Mouse (Mus musculus) forebrain, embryonic 10.5 days (tissue): ENCODE results near the gene Cpeb1. TPM values are rescaled to one million over a fixed set of nuclear protein-coding genes. Genes with fewer than 3 reads are reported as not detected.

Experiments
- DNase-seq: peaks from one replicate; pipeline ENCODE4 v3.0.0-alpha.2; 2017; ENCODE audit warnings: low spot score; ENCODE audit errors: extremely low spot score
- H3K27ac ChIP-seq: fragments of 300-500 bp; sonication (generic); 2 replicates; pipeline ENCODE4 v1.5.1; 2016; ENCODE audit warnings: mild to moderate bottlenecking
- H3K27me3 ChIP-seq: fragments of 300-500 bp; sonication (generic); 2 replicates; pipeline ENCODE4 v1.6.1; 2016; ENCODE audit warnings: mild to moderate bottlenecking; ENCODE audit not compliant: poor library complexity, severe bottlenecking
- H3K36me3 ChIP-seq: fragments of 300-500 bp; sonication (generic); replicated peaks from 2 replicates; pipeline ENCODE4 v1.6.1; 2016; ENCODE audit warnings: mild to moderate bottlenecking, moderate library complexity
- H3K4me1 ChIP-seq: fragments of 300-500 bp; sonication (generic); 2 replicates; pipeline ENCODE4 v1.6.1; 2016
- H3K4me3 ChIP-seq: fragments of 300-500 bp; sonication (generic); 2 replicates; pipeline ENCODE4 v1.5.1; 2016; ENCODE audit warnings: mild to moderate bottlenecking, moderate library complexity
- H3K9me3 ChIP-seq: fragments of 300-500 bp; sonication (generic); 2 replicates; pipeline ENCODE4 v1.6.1; 2016; ENCODE audit warnings: mild to moderate bottlenecking, moderate library complexity
- WGBS: fragments of 180-500 bp; shearing (Covaris S2); methylation state at CpG from one replicate; pipeline ENCODE4 v1.1.7; 2016; 5-methylcytosine and 5-hydroxymethylcytosine counted together
- polyA plus RNA-seq: library from polyadenylated mRNA; unstranded; fragments of >200 nt; fragmentation: Nextera tagmentation; extraction: Ambion mirVana; gene quantifications from 2 replicates; pipeline ENCODE4 v1.2.1, GENCODE M21; 2016

Gene Cpeb1
- polyA plus RNA-seq, 1 experiment from 2014 or later: 0.86 TPM

DNA sequence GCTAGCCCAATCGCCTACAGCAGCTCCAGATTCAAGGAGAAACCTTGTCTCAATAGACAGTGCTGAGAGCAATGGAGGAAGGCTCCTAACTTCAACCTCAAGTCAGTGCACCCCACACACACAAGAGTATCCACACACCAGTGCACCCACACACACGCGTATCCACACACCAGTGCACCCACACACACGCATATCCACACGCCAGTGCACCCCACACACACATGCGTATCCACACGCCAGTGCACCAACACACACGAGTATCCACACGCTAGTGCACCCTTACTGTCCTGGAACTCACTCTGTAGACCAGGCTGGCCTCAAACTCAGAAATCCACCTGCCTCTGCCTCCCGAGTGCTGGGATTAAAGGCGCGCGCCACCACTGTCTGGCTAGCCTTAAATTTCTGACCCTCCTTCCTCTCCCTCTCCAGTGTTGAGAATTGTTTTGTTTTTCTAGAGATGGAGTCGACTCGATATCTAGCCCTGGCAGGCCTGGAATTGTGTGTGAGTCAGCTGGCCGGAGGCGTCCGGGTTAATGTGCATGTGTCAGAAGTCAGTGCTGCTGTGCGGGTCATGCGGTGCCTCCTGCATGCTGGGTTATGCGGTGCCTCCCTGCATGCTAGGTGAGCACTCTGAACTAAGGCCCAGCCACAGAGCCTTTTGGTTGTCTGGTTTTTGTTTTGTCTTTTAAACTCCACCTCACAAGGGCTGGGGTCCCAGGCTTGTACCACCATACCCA, 117.3 kb downstream of the Cpeb1 start:
- H3K27me3 ChIP-seq: no peaks in the 10 kb centered on the region
- H3K4me1 ChIP-seq: peaks cover 32% of the 10 kb centered on the region
- no peak for DNase-seq
- no peaks in the 10 kb centered on the region for H3K9me3 ChIP-seq
- 96% methylated on average over 21 of the region's 21 CpGs for WGBS
- H3K36me3 ChIP-seq: peaks cover 86% of the 10 kb centered on the region
- H3K27ac ChIP-seq: no peak overlapping the region
- no peak overlapping the region for H3K4me3 ChIP-seq

DNA sequence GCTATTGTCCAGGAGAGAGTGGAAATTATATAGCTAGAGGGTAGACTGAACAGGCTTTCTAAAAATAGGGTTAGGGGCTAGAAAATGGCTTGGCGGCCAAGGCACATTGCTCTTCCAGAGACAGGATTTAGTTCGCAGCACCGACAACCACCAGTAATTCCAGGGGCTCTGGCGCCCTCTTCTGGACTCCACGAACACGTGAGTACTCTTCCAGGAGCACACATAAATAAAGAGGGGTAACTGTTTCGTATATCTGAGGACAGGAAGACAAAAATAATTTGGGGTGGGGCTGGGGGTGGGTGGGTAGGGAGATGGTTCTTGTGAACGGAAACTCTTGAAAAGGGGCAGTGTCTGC, 118.9 kb downstream of the Cpeb1 start:
- peak; percentile 66 for DNase-seq
- H3K4me3 ChIP-seq: no peak overlapping the region
- no peaks in the 10 kb centered on the region for H3K27me3 ChIP-seq
- 36% methylated on average over 8 of the region's 8 CpGs for WGBS
- peaks cover 17% of the 10 kb centered on the region for H3K4me1 ChIP-seq
- peaks cover 84% of the 10 kb centered on the region for H3K36me3 ChIP-seq
- H3K9me3 ChIP-seq: no peaks in the 10 kb centered on the region
- peak overlapping the region; percentile 83 for H3K27ac ChIP-seq

DNA sequence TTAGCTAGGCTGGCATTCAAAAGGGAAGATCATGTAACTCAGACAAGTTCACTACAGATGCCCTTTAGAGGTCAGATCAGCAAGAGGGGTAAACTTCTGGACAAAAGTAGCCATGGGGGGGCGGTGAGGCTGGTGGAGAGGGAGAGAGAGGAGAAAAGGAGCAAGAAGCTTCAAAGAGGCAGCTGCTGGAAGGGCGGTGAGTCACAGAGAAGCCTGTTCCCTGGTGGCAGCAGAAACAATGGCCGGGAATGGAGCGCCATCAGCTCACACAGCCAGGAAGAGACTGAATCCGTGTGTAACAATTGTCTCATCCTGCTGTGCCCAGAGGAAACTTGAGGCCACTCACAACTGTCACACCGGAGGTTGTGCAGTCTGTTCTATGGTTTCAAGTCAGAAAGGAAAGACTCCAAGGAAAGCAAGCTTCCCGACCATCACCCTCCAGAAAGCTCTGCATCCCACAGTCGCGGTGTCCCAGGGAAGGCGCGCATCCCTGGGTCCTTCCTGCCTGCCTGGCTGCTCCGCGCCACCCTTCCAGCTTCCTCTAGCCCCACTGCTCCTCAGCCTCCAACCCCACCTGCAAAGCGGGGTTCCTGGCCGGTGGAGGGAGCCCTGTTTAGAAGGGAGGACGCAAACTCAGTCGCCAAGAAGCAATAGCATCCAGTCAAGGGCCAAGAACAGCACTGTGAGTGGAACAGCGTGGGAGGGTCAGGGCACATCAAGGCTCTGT, 119.4 kb downstream of the Cpeb1 start:
- Histone ChIP-seq H3K27me3 (no peaks in the 10 kb centered on the region), H3K4me3 (peak overlapping the region; percentile 20; the same call in 1 of the 2 replicates), H3K4me1 (peaks cover 22% of the 10 kb centered on the region), H3K36me3 (peaks cover 78% of the 10 kb centered on the region), H3K27ac (peak overlapping the region; percentile 83), H3K9me3 (no peaks in the 10 kb centered on the region)
- 59% methylated on average over 18 of the region's 18 CpGs for WGBS
- peak; percentile 46 for DNase-seq

DNA sequence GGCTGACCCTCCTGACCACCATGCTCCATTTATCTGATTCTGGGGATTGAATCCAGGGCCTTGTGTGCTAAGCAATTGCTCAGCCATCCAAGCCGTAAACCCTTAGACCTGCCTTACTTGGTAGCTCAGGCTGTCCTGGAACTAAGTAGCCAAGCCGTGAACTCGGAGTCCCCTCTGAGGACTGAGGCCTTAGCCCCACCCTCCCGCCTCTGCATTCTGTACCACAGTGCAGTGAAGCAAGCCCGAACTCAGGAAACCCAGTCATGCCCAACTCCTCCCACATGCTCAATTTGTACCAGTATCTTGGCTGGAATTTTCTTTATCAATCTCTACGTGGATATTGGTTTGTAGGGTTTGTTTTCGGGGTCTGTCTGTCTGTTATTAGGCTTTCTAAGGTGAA, 123.4 kb downstream of the Cpeb1 start:
- Histone ChIP-seq H3K9me3 (no peaks in the 10 kb centered on the region), H3K36me3 (peaks cover 47% of the 10 kb centered on the region), H3K4me3 (no peak overlapping the region), H3K27me3 (no peaks in the 10 kb centered on the region), H3K27ac (no peak overlapping the region), H3K4me1 (peaks cover 25% of the 10 kb centered on the region)
- 87% methylated on average over 7 of the region's 7 CpGs for WGBS
- DNase-seq: no peak

DNA sequence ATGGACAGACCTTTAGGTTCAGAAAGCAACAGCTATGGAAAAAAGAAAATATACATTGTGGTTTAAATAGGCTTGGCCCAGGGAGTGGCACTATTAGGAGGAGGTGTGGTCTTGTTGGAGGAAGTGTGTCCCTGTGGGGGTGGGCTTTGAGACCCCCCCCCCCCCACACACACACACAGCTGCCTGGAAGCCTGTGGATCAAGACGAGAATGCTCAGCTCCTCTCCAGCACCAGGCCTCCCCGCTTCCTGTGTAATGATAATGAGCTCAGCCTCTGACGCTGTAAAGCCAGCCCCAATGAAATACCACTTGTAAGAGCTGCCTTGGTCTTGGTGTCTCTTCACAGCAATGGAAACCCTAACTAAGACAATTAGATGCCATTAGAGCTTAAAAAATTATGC, 124.5 kb downstream of the Cpeb1 start:
- Histone ChIP-seq H3K4me3 (no peak overlapping the region), H3K27me3 (no peaks in the 10 kb centered on the region), H3K4me1 (peaks cover 17% of the 10 kb centered on the region), H3K9me3 (no peaks in the 10 kb centered on the region), H3K27ac (no peak overlapping the region), H3K36me3 (peaks cover 36% of the 10 kb centered on the region)
- DNase-seq: no peak
- WGBS: 27% methylated on average over 3 of the region's 3 CpGs

DNA sequence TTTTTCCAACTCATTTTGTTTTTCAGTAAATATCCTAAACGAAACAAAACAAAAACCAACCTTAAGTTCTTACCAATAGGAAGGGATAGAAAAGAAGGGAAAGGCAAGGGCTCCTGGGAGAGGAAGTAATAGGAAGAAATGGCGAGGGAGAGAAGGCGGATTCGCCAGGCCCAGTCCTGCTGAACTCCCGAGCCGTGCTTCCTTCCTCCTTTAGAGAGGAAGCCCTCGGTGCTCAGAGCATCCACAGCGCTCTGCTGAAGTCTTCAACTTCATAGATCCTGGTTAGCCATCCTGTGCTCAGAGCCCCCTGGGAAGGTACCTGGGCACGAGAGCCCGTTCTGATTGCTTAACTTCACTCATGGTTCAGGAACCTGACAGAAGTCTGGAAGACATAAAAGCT, 127.6 kb downstream of the Cpeb1 start:
- Histone ChIP-seq H3K9me3 (no peaks in the 10 kb centered on the region), H3K36me3 (peaks cover 17% of the 10 kb centered on the region), H3K4me1 (peaks cover 9% of the 10 kb centered on the region; the same call in 1 of the 2 replicates), H3K27ac (no peak overlapping the region), H3K4me3 (no peak overlapping the region), H3K27me3 (no peaks in the 10 kb centered on the region)
- no peak for DNase-seq
- 81% methylated on average over 10 of the region's 10 CpGs for WGBS

DNA sequence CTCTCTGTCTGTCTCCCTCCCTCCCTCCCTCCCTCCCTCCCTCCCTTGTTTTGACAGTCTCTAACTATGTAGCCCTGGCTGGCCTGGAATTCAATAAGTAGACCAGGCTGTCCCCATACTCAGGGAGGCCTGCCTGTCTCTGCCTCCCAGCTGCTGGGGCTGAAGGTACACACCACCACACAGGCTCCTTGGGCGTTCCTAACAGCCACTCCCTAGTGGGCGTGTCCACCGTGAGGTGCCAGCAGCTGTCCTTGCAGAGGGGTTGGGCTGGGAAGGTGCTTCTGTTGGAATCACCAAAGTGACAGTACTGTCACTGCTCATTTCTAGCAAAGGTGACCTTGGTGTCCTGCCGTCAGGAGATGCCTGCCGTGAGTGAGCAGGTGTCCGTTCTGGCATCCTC, 128.4 kb downstream of the Cpeb1 start:
- Histone ChIP-seq H3K4me3 (no peak overlapping the region), H3K36me3 (peaks cover 10% of the 10 kb centered on the region), H3K4me1 (peaks cover 9% of the 10 kb centered on the region; the same call in 1 of the 2 replicates), H3K27me3 (no peaks in the 10 kb centered on the region), H3K9me3 (no peaks in the 10 kb centered on the region), H3K27ac (no peak overlapping the region)
- no peak for DNase-seq
- WGBS: 83% methylated on average over 6 of the region's 6 CpGs

DNA sequence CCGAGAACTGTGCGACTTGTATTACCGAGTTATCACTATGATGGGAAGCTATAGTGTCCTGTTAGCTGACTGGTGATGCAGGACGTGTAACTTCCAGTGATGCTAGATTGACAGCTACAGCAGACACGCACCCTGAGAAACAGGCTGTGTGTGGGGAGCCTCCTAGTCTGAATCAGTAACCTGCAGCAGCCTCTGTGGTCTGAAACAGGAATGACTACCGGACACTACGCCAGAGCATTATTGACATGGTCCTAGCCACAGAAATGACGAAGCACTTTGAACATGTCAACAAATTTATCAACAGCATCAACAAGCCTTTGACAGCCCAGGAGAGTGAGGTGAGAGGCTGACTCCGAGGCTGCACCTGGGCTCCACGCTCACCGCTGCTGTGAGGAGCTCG, 129.2 kb downstream of the Cpeb1 start:
- WGBS: 90% methylated on average over 12 of the region's 12 CpGs
- Histone ChIP-seq H3K27me3 (no peaks in the 10 kb centered on the region), H3K27ac (no peak overlapping the region), H3K4me1 (peaks cover 7% of the 10 kb centered on the region), H3K4me3 (no peak overlapping the region), H3K36me3 (peaks cover 7% of the 10 kb centered on the region), H3K9me3 (no peaks in the 10 kb centered on the region)
- DNase-seq: no peak

DNA sequence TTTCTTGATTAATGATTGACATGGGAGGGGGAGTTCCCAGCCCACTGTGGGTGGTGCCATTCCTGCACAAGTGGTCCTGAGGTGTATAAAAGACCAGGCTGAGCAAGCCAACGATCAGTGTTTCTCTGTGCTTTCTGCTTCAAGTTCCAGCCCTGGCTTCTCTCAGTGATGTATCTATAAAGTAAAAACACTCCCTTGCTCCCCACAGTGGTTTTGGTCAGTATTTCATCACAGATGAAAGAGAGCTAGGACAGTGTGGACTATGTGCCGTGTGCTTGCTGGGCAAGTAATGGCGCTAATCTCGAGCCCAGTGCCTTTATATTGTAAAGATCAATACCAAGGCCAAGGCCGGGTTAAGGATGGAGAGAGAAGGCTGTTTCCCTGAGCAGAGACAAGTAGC, 133.5 kb downstream of the Cpeb1 start:
- Histone ChIP-seq H3K4me3 (no peak overlapping the region), H3K36me3 (no peaks in the 10 kb centered on the region; the same call in 1 of the 2 replicates)
- 88% methylated on average over 5 of the region's 5 CpGs for WGBS

DNA sequence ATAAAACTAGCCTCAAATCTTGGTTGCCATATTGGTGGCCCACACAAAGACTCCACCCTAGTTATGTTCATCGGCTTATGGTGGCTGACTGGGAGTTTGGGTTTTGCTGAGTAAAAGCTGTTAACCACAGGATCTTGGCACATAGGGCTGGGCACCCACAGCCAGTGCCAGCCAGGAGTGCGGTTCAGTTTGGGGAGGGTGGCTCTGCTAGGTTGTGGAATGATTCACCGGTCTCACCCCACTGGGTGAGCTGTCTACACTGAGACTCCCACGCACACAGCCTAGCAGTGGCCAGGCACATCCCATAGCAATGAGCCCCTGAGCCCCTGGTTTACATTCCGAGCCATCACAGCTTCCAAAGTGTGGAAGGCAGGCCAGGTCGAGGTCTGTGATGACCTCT, 135.5 kb downstream of the Cpeb1 start:
- WGBS: 93% methylated on average over 6 of the region's 6 CpGs
- Histone ChIP-seq H3K9me3 (no peaks in the 10 kb centered on the region), H3K27me3 (no peaks in the 10 kb centered on the region), H3K4me1 (peaks cover 5% of the 10 kb centered on the region), H3K27ac (no peak overlapping the region), H3K4me3 (no peak overlapping the region), H3K36me3 (no peaks in the 10 kb centered on the region)
- DNase-seq: no peak

More for the DNA sequence above, 133.5 kb downstream of the Cpeb1 start:
- H3K9me3 ChIP-seq: no peaks in the 10 kb centered on the region
- peaks cover 5% of the 10 kb centered on the region for H3K4me1 ChIP-seq
- H3K27me3 ChIP-seq: no peaks in the 10 kb centered on the region
- H3K27ac ChIP-seq: no peak overlapping the region
- no peak for DNase-seq

DNA sequence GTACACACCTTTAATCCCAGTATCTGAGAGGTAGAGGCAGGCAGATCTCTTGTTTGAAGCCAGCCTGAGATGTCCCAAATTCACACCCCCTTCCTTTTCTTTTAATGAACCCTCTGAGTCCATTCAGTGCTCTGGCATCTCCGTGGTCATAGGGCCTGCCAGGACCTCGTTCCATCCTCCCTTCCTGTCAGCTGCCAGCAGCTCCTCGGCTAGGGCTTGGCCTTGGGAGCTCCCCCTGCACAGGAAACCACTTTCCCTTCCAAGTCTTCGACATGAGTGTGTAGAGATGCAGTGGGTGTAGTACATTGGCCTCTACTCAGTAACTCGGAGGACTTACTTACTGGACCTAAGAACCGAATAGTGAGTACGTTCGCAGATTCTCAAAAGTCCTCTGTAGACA, 139.7 kb downstream of the Cpeb1 start:
- H3K4me3 ChIP-seq: no peak overlapping the region
- H3K4me1 ChIP-seq: no peaks in the 10 kb centered on the region
- no peak overlapping the region for H3K27ac ChIP-seq
- H3K9me3 ChIP-seq: no peaks in the 10 kb centered on the region
- no peak for DNase-seq
- no peaks in the 10 kb centered on the region for H3K36me3 ChIP-seq
- WGBS: 78% methylated on average over 8 of the region's 8 CpGs
- no peaks in the 10 kb centered on the region for H3K27me3 ChIP-seq

DNA sequence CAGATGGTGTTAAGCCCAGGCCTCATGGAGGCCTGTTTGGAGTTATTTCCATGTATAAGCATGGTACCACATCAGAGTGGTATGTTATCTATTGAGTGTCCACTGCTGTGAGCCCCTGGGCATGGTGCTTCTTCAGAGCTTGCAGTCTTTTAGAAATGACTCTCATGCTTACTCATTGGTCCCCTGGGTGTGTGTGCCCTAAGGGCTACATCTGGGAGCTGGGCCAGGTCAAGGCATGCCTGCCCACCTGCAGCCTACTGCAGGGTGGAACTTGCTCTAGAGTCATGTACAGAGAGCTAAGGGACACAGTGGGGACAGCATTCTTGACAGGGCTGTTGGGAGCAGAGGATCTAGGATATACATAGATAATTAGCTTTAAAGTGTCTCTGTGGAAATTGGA, 143.7 kb downstream of the Cpeb1 start:
- Histone ChIP-seq H3K4me3 (no peak overlapping the region), H3K27ac (no peak overlapping the region), H3K4me1 (no peaks in the 10 kb centered on the region), H3K9me3 (no peaks in the 10 kb centered on the region), H3K27me3 (no peaks in the 10 kb centered on the region), H3K36me3 (no peaks in the 10 kb centered on the region)
- DNase-seq: no peak

DNA sequence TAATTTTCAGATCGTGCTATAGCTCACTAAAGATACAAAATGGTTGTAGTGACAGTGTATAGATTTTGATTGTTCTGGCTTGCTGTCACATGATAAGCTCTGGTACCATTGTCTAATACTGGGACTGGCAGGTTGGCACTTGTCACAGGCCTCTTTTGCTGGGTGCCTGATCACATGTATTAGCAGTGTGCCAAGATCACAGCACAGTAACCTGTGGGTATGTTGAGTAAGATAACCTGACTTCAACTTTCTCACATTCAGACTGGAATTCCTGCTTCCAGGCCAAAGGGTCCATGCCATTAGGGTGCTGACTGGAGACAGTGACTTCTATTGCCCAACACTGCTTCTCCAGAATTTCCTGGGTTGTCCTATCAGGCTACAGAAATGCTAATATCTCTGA, 144.1 kb downstream of the Cpeb1 start:
- no peak overlapping the region for H3K4me3 ChIP-seq
- H3K36me3 ChIP-seq: no peaks in the 10 kb centered on the region
- no peak overlapping the region for H3K27ac ChIP-seq
- H3K9me3 ChIP-seq: no peaks in the 10 kb centered on the region
- 90% methylated on average over 1 of the region's 1 CpGs for WGBS
- DNase-seq: no peak
- no peaks in the 10 kb centered on the region for H3K27me3 ChIP-seq
- no peaks in the 10 kb centered on the region for H3K4me1 ChIP-seq
